Mouse (Mus musculus) hindbrain, embryonic 16.5 days (tissue): ENCODE measurements around the gene Lypd3. TPM values are rescaled to one million over a fixed set of nuclear protein-coding genes. Genes with fewer than 3 reads are reported as not detected.

Experiments used
- ATAC-seq: fragments of 200-750 bp; cut with Nextera tagmentation; 2 replicates; pipeline ENCODE4 v1.8.0; 2017; ENCODE audit warnings: moderate TSS enrichment, moderate library complexity
- H3K27ac ChIP-seq: fragments of 300-500 bp; sonication (generic); 2 replicates; pipeline ENCODE4 v1.5.1; 2014; ENCODE audit warnings: low read depth, mild to moderate bottlenecking, control low read depth, low read length, moderate library complexity
- H3K27me3 ChIP-seq: fragments of 300-500 bp; sonication (generic); replicated peaks from 2 replicates; pipeline ENCODE4 v1.6.1; 2014; ENCODE audit warnings: low read length; ENCODE audit not compliant: control insufficient read depth, insufficient read depth
- H3K36me3 ChIP-seq: fragments of 300-500 bp; sonication (generic); 2 replicates; pipeline ENCODE4 v1.6.1; 2014; ENCODE audit warnings: mild to moderate bottlenecking, low read length, moderate library complexity, mixed read lengths; ENCODE audit not compliant: control insufficient read depth, insufficient read depth
- H3K4me1 ChIP-seq: fragments of 300-500 bp; sonication (generic); 2 replicates; pipeline ENCODE4 v1.6.1; 2014; ENCODE audit warnings: low read depth, low read length; ENCODE audit not compliant: control insufficient read depth, insufficient read depth
- H3K4me2 ChIP-seq: fragments of 300-500 bp; sonication (generic); 2 replicates; pipeline ENCODE4 v1.6.1; 2014; ENCODE audit warnings: mild to moderate bottlenecking, low read length, control low read depth, moderate library complexity
- H3K4me3 ChIP-seq: fragments of 300-500 bp; sonication (generic); 2 replicates; pipeline ENCODE4 v1.5.1; 2014; ENCODE audit warnings: mild to moderate bottlenecking, low read length, control low read depth, moderate library complexity
- H3K9ac ChIP-seq: fragments of 300-500 bp; sonication (generic); 2 replicates; pipeline ENCODE4 v1.6.1; 2014; ENCODE audit warnings: low read depth, mild to moderate bottlenecking, control low read depth, low read length, moderate library complexity
- H3K9me3 ChIP-seq: fragments of 300-500 bp; sonication (generic); 2 replicates; pipeline ENCODE4 v1.6.1; 2014; ENCODE audit warnings: mild to moderate bottlenecking, low read length, moderate library complexity; ENCODE audit not compliant: control insufficient read depth
- WGBS: fragments of 180-500 bp; shearing (Covaris S2); extraction: QIAGEN DNeasy Blood & Tissue Kit; methylation state at CpG from one replicate; pipeline ENCODE4 v1.1.7; 2014; 5-methylcytosine and 5-hydroxymethylcytosine counted together
- polyA plus RNA-seq: library from polyadenylated mRNA; unstranded; fragments of >200 nt; fragmentation: Nextera tagmentation; extraction: Ambion mirVana; gene quantifications from 2 replicates; pipeline ENCODE4 v1.2.1, GENCODE M21; 2015

Gene Lypd3
- polyA plus RNA-seq, 1 experiment from 2014 or later: 0.78 TPM

- Histone ChIP-seq H3K36me3 (no peaks in the 10 kb centered on the region), H3K9ac (no peak overlapping the region), H3K27me3 (peaks cover 35% of the 10 kb centered on the region), H3K4me1 (peaks cover 11% of the 10 kb centered on the region), H3K9me3 (no peaks in the 10 kb centered on the region), H3K27ac (no peak overlapping the region), H3K4me2 (no peak overlapping the region), H3K4me3 (no peak overlapping the region)
- WGBS: 12% methylated on average over 9 of the region's 9 CpGs
- ATAC-seq: no peak
Measured at GRCm38 (mm10) chr7:24642491-24642890, 6.1 kb downstream of the Lypd3 start.

- 89% methylated on average over 6 of the region's 6 CpGs for WGBS
- no peaks in the 10 kb centered on the region for H3K9me3 ChIP-seq
Measured at GRCm38 (mm10) chr7:24644492-24644891, 8.1 kb downstream of the Lypd3 start.

GRCm38 (mm10) chr7:24644996-24645395, 8.6 kb downstream of the Lypd3 start:
- no peak for ATAC-seq
- Histone ChIP-seq H3K4me1 (no peaks in the 10 kb centered on the region), H3K36me3 (no peaks in the 10 kb centered on the region), H3K9ac (no peak overlapping the region), H3K27me3 (peaks cover 13% of the 10 kb centered on the region), H3K27ac (no peak overlapping the region), H3K9me3 (no peaks in the 10 kb centered on the region), H3K4me3 (no peak overlapping the region), H3K4me2 (no peak overlapping the region)
- 79% methylated on average over 7 of the region's 7 CpGs for WGBS

More at GRCm38 (mm10) chr7:24644492-24644891, 8.1 kb downstream of the Lypd3 start:
- Histone ChIP-seq H3K4me1 (no peaks in the 10 kb centered on the region), H3K9ac (no peak overlapping the region), H3K4me3 (no peak overlapping the region), H3K27ac (no peak overlapping the region), H3K4me2 (no peak overlapping the region), H3K27me3 (peaks cover 18% of the 10 kb centered on the region), H3K36me3 (no peaks in the 10 kb centered on the region)
- no peak for ATAC-seq

- H3K4me2 ChIP-seq: no peak overlapping the region
- peaks cover 4% of the 10 kb centered on the region for H3K27me3 ChIP-seq
- no peaks in the 10 kb centered on the region for H3K9me3 ChIP-seq
- no peak overlapping the region for H3K27ac ChIP-seq
- WGBS: 89% methylated on average over 7 of the region's 7 CpGs
- no peaks in the 10 kb centered on the region for H3K4me1 ChIP-seq
- H3K4me3 ChIP-seq: no peak overlapping the region
- H3K36me3 ChIP-seq: no peaks in the 10 kb centered on the region
- ATAC-seq: no peak
- no peak overlapping the region for H3K9ac ChIP-seq
Measured at GRCm38 (mm10) chr7:24646486-24646885, 10.1 kb downstream of the Lypd3 start.

GRCm38 (mm10) chr7:24653681-24654080, 17.3 kb downstream of the Lypd3 start:
- Histone ChIP-seq H3K9ac (no peak overlapping the region), H3K4me2 (no peak overlapping the region), H3K36me3 (no peaks in the 10 kb centered on the region), H3K9me3 (no peaks in the 10 kb centered on the region), H3K4me3 (no peak overlapping the region), H3K27ac (no peak overlapping the region), H3K4me1 (no peaks in the 10 kb centered on the region), H3K27me3 (no peaks in the 10 kb centered on the region)
- 30% methylated on average over 7 of the region's 7 CpGs for WGBS
- ATAC-seq: no peak

GRCm38 (mm10) chr7:24659737-24660357, 23.5 kb downstream of the Lypd3 start:
- no peak overlapping the region for H3K4me2 ChIP-seq
- ATAC-seq: no peak
- H3K9ac ChIP-seq: no peak overlapping the region
- 61% methylated on average over 12 of the region's 12 CpGs for WGBS
- no peaks in the 10 kb centered on the region for H3K9me3 ChIP-seq
- no peaks in the 10 kb centered on the region for H3K36me3 ChIP-seq
- no peaks in the 10 kb centered on the region for H3K27me3 ChIP-seq
- no peak overlapping the region for H3K4me3 ChIP-seq
- no peak overlapping the region for H3K27ac ChIP-seq
- H3K4me1 ChIP-seq: no peaks in the 10 kb centered on the region

GRCm38 (mm10) chr7:24661118-24661904, 25.0 kb downstream of the Lypd3 start:
- Histone ChIP-seq H3K4me3 (no peak overlapping the region), H3K4me1 (no peaks in the 10 kb centered on the region), H3K27me3 (no peaks in the 10 kb centered on the region), H3K4me2 (no peak overlapping the region), H3K9me3 (no peaks in the 10 kb centered on the region), H3K36me3 (no peaks in the 10 kb centered on the region), H3K9ac (no peak overlapping the region), H3K27ac (no peak overlapping the region)
- no peak for ATAC-seq
- WGBS: 76% methylated on average over 17 of the region's 17 CpGs

- WGBS: 11% methylated on average over 8 of the region's 8 CpGs
- Histone ChIP-seq H3K4me3 (no peak overlapping the region), H3K4me2 (no peak overlapping the region), H3K27me3 (no peaks in the 10 kb centered on the region), H3K27ac (no peak overlapping the region), H3K36me3 (no peaks in the 10 kb centered on the region), H3K9me3 (no peaks in the 10 kb centered on the region), H3K4me1 (no peaks in the 10 kb centered on the region), H3K9ac (no peak overlapping the region)
- ATAC-seq: peak; percentile 65; the same call in 1 of the 2 replicates
Measured at GRCm38 (mm10) chr7:24662575-24662974, 26.2 kb downstream of the Lypd3 start.

- H3K27me3 ChIP-seq: no peaks in the 10 kb centered on the region
- H3K9ac ChIP-seq: no peak overlapping the region
- no peak overlapping the region for H3K4me2 ChIP-seq
- H3K4me3 ChIP-seq: no peak overlapping the region
- no peak for ATAC-seq
- H3K36me3 ChIP-seq: no peaks in the 10 kb centered on the region
- H3K4me1 ChIP-seq: no peaks in the 10 kb centered on the region
- WGBS: 48% methylated on average over 8 of the region's 8 CpGs
- H3K9me3 ChIP-seq: no peaks in the 10 kb centered on the region
- H3K27ac ChIP-seq: no peak overlapping the region
Measured at GRCm38 (mm10) chr7:24664301-24664700, 28.0 kb downstream of the Lypd3 start.
